Mouse (Mus musculus) liver, postnatal 0 days (tissue): ENCODE data around the gene Cyb5d1. TPM values are rescaled to one million over a fixed set of nuclear protein-coding genes. Genes with fewer than 3 reads are reported as not detected.

Source experiments
- ATAC-seq: fragments of 200-750 bp; cut with Nextera tagmentation; 2 replicates; pipeline ENCODE4 v1.8.0; 2017; ENCODE audit warnings: mild to moderate bottlenecking, moderate library complexity
- DNase-seq: peaks from one replicate; pipeline ENCODE4 v3.0.0-alpha.2; 2016
- H3K27ac ChIP-seq: fragments of 300-500 bp; sonication (generic); 2 replicates; pipeline ENCODE4 v1.5.1; 2014; ENCODE audit warnings: antibody characterized with exemption, moderate library complexity, mild to moderate bottlenecking, low read depth
- H3K27me3 ChIP-seq: fragments of 300-500 bp; sonication (generic); 2 replicates; pipeline ENCODE4 v1.6.1; 2014; ENCODE audit warnings: low read length, control low read depth, mixed read lengths; ENCODE audit not compliant: insufficient read depth
- H3K36me3 ChIP-seq: fragments of 300-500 bp; sonication (generic); replicated peaks from 2 replicates; pipeline ENCODE4 v1.6.1; 2014; ENCODE audit warnings: mild to moderate bottlenecking, control low read depth, low read length, moderate library complexity, mixed read lengths; ENCODE audit not compliant: insufficient read depth
- H3K4me1 ChIP-seq: fragments of 300-500 bp; sonication (generic); 2 replicates; pipeline ENCODE4 v1.6.1; 2014; ENCODE audit warnings: antibody characterized with exemption, mild to moderate bottlenecking, control low read depth; ENCODE audit not compliant: insufficient read depth
- H3K4me2 ChIP-seq: fragments of 300-500 bp; sonication (generic); 2 replicates; pipeline ENCODE4 v1.6.1; 2014; ENCODE audit warnings: low read depth, mild to moderate bottlenecking, low read length, moderate library complexity, mixed read lengths
- H3K4me3 ChIP-seq: fragments of 300-500 bp; sonication (generic); 2 replicates; pipeline ENCODE4 v1.5.1; 2014; ENCODE audit warnings: low read depth, low read length
- H3K9ac ChIP-seq: fragments of 300-500 bp; sonication (generic); replicated peaks from 2 replicates; pipeline ENCODE4 v1.6.1; 2014; ENCODE audit warnings: mild to moderate bottlenecking, moderate library complexity
- H3K9me3 ChIP-seq: fragments of 300-500 bp; sonication (generic); 2 replicates; pipeline ENCODE4 v1.6.1; 2016; ENCODE audit warnings: mild to moderate bottlenecking, control low read depth, low read length, mixed read lengths
- CTCF ChIP-seq: sonication (generic); IDR thresholded peaks from 2 replicates; pipeline ENCODE4 v1.5.1; 2016; ENCODE audit warnings: antibody characterized with exemption, low read depth
- EP300 ChIP-seq: IDR thresholded peaks from 2 replicates; pipeline ENCODE4 v1.6.1; 2016; ENCODE audit warnings: antibody characterized with exemption, low read depth, mild to moderate bottlenecking
- WGBS: fragments of 180-500 bp; shearing (Covaris S2); extraction: QIAGEN DNeasy Blood & Tissue Kit; methylation state at CpG from one replicate; pipeline ENCODE4 v1.1.7; 2014; ENCODE audit not compliant: insufficient replicate concordance; 5-methylcytosine and 5-hydroxymethylcytosine counted together
- polyA plus RNA-seq: library from polyadenylated mRNA; unstranded; fragments of >200 nt; fragmentation: Nextera tagmentation; extraction: Ambion mirVana; gene quantifications from 2 replicates; pipeline ENCODE4 v1.2.1, GENCODE M21; 2015

Gene Cyb5d1
- polyA plus RNA-seq, 1 experiment from 2014 or later = 5.4 TPM

DNA sequence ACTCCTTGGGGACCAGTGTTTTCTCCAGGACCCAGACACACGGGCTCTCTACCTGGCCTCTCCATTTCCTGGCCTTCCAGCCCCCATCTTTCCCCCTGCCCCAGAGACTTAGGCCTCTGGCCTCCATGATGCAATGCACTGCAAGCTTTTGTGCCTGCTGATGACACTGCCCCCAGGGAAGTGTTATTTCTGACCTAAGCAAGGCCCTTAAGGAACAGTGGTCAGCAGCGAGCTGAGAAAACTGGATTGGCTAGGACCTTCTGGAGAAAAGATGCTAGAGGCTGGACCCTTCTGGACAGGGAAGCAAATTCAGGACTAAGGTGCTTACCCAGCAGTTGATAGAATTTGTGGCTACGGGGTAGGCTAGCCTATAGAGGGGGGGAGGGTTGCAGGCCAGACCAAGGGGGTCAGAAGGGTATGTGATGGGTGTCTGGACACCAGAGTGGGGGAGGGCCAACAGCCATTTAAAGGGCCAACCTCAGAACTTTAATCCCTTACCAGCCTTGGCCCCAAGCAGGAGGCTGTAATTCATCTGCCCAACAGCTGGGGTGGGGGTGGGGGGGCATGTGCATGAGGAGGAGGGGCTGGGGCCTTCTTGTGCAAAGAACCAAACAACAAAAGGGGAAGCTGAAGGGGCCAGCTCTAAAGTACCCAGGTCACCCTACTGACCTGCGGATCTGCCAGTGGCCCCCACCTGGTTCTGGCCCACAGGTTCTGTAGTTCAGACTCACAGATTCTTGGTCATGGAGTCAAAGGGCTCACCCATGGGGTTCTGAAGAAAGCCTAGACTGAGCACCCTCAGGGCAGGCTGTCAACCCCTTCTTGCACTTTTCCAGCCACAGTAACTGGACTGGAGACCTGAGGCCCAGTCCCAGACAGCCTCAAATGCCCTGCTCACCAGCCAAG lies 19.2 kb upstream of the Cyb5d1 start:
- Histone ChIP-seq H3K9ac (peak overlapping the region; percentile 72), H3K4me1 (peaks cover 70% of the 10 kb centered on the region), H3K9me3 (no peaks in the 10 kb centered on the region), H3K36me3 (no peaks in the 10 kb centered on the region), H3K4me3 (peak overlapping the region; percentile 59), H3K27ac (peak overlapping the region; percentile 96), H3K27me3 (no peaks in the 10 kb centered on the region), H3K4me2 (peak overlapping the region; percentile 93)
- no peak for TF ChIP-seq CTCF
- TF ChIP-seq EP300 = no peak
- 25% methylated on average over 4 of the region's 4 CpGs for WGBS
- DNase-seq (no peak), ATAC-seq (no peak)

DNA sequence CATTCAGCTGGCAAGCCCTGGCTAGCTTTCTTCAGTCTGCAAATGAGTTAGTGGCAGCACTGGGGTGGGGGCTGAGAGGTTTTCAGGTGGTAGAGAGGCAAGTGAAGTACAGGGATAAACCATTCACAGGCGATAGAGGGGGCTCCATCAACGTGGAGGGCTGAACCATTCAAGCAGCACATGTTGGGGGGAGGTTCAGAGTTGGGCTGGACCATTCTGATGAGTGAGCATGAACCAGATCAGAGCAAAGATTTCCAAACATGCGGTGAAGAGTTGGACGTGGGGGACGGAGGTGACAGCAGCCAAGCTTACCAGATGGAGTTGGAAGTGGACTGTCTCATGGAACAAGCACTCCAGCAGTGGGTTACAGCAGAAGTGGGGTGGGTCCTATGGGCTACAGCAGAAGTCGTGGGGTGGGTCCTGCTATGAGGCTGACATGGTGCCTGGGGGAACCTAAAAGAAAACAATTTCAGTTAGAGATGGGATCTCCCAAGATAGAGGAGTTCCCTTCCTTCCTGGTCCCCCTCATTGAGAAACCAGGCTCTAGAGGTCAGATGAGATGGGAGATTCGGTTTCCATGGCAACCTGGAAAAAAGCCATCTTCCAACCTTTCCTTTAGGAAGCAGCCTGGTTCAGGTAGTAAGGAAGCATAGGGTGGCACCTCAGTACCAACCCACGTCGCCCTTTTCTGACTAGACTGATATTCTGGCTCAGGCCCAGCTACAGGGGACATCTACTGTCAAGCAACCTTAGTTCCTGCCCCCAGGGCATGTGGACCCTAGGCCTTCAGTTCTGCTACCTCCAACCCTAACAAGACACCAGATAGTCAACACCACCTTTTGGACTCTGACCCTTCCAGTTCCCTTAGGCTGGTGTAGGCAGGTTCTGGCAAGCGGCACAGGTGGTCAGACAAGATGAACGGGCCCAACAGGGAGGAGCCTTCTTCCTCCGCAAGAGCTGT lies 18.1 kb upstream of the Cyb5d1 start, which contains the start of gene Kdm6b:
Kdm6b (minus strand) TSS at position 455 of the 961 bp plus-strand sequence.
- WGBS = 41% methylated on average over 12 of the region's 12 CpGs
- ATAC-seq = no peak
- Histone ChIP-seq H3K4me1 (peaks cover 60% of the 10 kb centered on the region), H3K4me2 (peak within 1 kb of the TSS; percentile 93), H3K4me3 (peak within 1 kb of the TSS; percentile 77), H3K9ac (peak within 1 kb of the TSS; percentile 72), H3K27ac (peak within 1 kb of the TSS; percentile 97), H3K9me3 (no peaks in the 10 kb centered on the region), H3K36me3 (no peaks in the 10 kb centered on the region), H3K27me3 (no peaks in the 10 kb centered on the region)
- DNase-seq = no peak
- TF ChIP-seq CTCF (no peak), EP300 (no peak)

DNA sequence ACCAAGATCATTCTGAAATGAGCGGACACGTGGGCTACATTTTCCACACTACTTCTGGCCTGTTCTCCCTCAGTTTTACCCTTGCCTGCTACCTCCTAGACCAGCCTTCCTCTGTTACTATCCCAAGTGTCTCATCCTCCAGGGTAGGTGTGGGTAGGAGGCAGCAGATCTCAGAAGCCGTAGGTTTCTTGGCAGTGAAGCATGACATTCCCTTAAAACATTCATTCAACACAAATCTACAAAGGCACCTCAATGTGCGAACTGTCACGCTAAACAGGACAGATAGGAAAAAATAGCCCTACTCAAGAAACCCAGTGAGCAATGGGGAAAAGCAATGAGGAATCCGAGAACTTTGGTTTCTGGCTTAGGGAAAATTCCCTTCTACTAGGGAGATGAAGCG lies 17.1 kb upstream of the Cyb5d1 start:
- DNase-seq (no peak), ATAC-seq (no peak)
- H3K27me3 ChIP-seq = no peaks in the 10 kb centered on the region
- TF ChIP-seq CTCF (no peak), EP300 (no peak)
- peak overlapping the region; percentile 97; the same call in 1 of the 2 replicates for H3K27ac ChIP-seq
- H3K4me1 ChIP-seq = peaks cover 58% of the 10 kb centered on the region
- H3K36me3 ChIP-seq = peaks cover 5% of the 10 kb centered on the region
- peak overlapping the region; percentile 93 for H3K4me2 ChIP-seq
- no peaks in the 10 kb centered on the region for H3K9me3 ChIP-seq
- no peak overlapping the region for H3K9ac ChIP-seq
- H3K4me3 ChIP-seq = peak overlapping the region; percentile 77
- WGBS = 71% methylated on average over 7 of the region's 7 CpGs

DNA sequence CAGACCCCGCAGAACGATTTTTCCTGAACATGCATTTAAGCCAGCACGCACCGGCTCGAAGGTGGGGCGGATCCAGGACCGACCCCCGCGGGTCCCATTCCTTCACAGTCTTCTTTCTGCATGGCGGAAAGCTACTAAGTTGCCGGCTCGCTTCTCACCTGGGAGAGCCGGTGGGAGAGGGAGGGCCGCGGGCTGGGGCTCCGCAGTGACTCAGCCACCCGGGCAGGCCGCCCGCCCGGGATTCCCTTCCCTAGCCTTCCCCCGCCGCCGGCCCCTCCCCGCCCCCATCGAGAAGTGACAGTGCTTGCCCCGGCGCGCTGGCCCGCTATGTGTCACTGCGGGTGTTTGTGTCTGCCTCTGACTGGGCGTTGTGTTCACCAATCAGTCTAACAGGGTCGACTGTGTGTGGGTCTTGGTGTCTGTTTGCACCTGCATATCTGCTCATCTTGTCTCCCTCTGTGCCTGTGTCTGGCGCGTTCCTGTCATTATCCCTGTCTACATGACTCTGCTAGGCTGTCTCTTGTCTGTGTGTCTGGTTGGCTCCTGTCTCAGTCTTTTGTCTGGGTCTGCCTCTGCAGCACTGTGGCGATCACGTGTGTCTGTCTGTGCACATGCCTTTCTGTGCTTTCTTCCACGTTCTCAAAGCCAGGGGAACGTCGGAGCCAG lies 16.2 kb upstream of the Cyb5d1 start:
- Histone ChIP-seq H3K9me3 (no peaks in the 10 kb centered on the region), H3K4me1 (peaks cover 50% of the 10 kb centered on the region)
- no peak for TF ChIP-seq EP300
- TF ChIP-seq CTCF = no peak

DNA sequence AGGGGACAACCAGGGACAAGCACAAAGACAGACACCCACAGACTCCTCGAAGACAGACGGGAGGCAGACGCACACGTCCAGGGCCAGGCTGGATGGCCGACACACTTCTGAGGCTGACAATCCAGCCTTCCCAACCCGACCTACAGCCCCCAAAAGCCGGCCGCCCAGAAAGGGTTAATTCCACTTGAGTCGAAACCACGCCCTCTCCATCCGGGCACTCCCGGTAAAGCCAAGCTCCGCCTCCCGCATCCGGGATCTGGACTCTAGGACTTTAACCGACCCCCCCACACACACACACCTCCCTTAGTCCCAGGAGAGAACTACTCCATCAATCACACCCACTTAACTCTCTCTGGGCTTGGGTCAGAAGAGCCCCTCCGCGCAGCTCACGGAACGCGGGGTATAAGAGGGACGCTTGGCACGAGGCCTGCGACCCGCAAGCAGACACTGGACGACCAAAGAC lies 15.7 kb upstream of the Cyb5d1 start:
- ATAC-seq (peak; percentile 62), DNase-seq (peak; percentile 97)
- peak overlapping the region; percentile 77 for H3K4me3 ChIP-seq
- TF ChIP-seq CTCF (no peak), EP300 (no peak)
- no peaks in the 10 kb centered on the region for H3K9me3 ChIP-seq
- WGBS = under 1% methylated on average over 26 of the region's 26 CpGs
- peaks cover 18% of the 10 kb centered on the region for H3K36me3 ChIP-seq
- H3K4me1 ChIP-seq = peaks cover 48% of the 10 kb centered on the region
- H3K4me2 ChIP-seq = peak overlapping the region; percentile 93
- no peaks in the 10 kb centered on the region for H3K27me3 ChIP-seq
- H3K27ac ChIP-seq = peak overlapping the region; percentile 97
- H3K9ac ChIP-seq = peak overlapping the region; percentile 89

More for the DNA sequence above, 16.2 kb upstream of the Cyb5d1 start:
- peak overlapping the region; percentile 97 for H3K27ac ChIP-seq
- peak overlapping the region; percentile 77 for H3K4me3 ChIP-seq
- H3K4me2 ChIP-seq = peak overlapping the region; percentile 93
- ATAC-seq (peak; percentile 43), DNase-seq (peak; percentile 88)
- H3K27me3 ChIP-seq = no peaks in the 10 kb centered on the region
- H3K36me3 ChIP-seq = peaks cover 13% of the 10 kb centered on the region
- WGBS = 1% methylated on average over 31 of the region's 39 CpGs
- peak overlapping the region; percentile 89 for H3K9ac ChIP-seq
